Mouse (Mus musculus): ENCODE measurements around the gene Psmb9.

DNA sequence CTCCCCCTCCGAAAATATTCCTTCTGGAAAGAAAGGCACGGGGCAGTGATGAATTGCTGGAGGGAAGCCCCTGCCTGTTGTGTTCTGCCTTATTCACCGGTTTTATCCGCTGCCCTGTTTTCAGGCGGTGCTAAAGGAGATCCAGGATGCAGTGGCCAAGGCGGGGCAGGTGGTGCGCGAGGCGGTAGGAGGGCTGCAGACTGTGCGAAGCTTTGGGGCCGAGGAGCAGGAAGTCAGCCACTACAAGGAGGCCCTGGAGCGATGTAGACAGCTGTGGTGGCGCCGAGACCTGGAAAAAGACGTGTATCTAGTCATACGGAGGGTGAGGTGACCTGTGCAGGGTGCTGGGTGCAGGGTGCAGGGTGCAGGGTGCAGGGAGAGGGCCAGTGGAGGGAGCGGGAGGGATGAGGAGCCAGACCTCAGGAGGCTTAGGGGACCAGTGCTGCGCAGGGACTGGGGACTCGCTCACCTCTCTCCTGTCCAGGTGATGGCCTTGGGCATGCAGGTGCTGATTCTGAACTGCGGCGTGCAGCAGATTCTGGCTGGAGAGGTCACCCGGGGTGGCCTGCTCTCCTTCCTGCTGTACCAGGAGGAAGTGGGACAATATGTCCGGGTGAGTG, 24.3 kb upstream of the Psmb9 start:
- TF ChIP-seq CTCF (IDR thresholded peaks at IDR 0.05; ENCODE audit: low read depth) (no peak), EP300 (IDR thresholded peaks at IDR 0.05; ENCODE audit: low read depth) (no peak)
